Mouse (Mus musculus) spleen, adult 2 months (tissue): Measurements from ENCODE around the gene Lrrtm4.

ENCODE experiments used
- CTCF ChIP-seq: fragments of 200-500 bp; IDR thresholded peaks from 2 replicates; pipeline ENCODE4 v1.5.1; 2011; ENCODE audit warnings: mild to moderate bottlenecking, inconsistent platforms; ENCODE audit not compliant: insufficient read depth, insufficient read length, insufficient replicate concordance; ENCODE audit errors: extremely low read depth
- POLR2A ChIP-seq: fragments of 200-500 bp; IDR thresholded peaks from 2 replicates; pipeline ENCODE4 v1.6.1; 2011; ENCODE audit warnings: low read depth, low read length, inconsistent platforms

GRCm38 (mm10) chr6:80019189-80019860 lies 648 bp downstream of the Lrrtm4 start:
- TF ChIP-seq CTCF (no peak), POLR2A (no peak)
